Mouse (Mus musculus) kidney, postnatal 0 days (tissue): ENCODE measurements around the gene Gon4l. TPM values are rescaled to one million over a fixed set of nuclear protein-coding genes. Genes with fewer than 3 reads are reported as not detected.

Experiments
- ATAC-seq: fragments of 200-750 bp; cut with Nextera tagmentation; replicated peaks from 2 replicates; pipeline ENCODE4 v1.8.0; 2017; ENCODE audit warnings: low read depth, moderate number of reproducible peaks, moderate TSS enrichment, moderate library complexity; ENCODE audit not compliant: low FRiP score
- DNase-seq: peaks from one replicate; pipeline ENCODE4 v3.0.0-alpha.2; 2016; ENCODE audit warnings: low spot score
- H3K27ac ChIP-seq: fragments of 300-500 bp; sonication (generic); 2 replicates; pipeline ENCODE4 v1.5.1; 2014; ENCODE audit warnings: mild to moderate bottlenecking
- H3K27me3 ChIP-seq: fragments of 300-500 bp; sonication (generic); 2 replicates; pipeline ENCODE4 v1.6.1; 2014; ENCODE audit warnings: low read length, mixed read lengths; ENCODE audit not compliant: insufficient read depth
- H3K36me3 ChIP-seq: fragments of 300-500 bp; sonication (generic); 2 replicates; pipeline ENCODE4 v1.6.1; 2014; ENCODE audit warnings: low read length, mixed read lengths; ENCODE audit not compliant: insufficient read depth
- H3K4me1 ChIP-seq: fragments of 300-500 bp; sonication (generic); replicated peaks from 2 replicates; pipeline ENCODE4 v1.6.1; 2014; ENCODE audit warnings: antibody characterized with exemption, low read length, mixed read lengths; ENCODE audit not compliant: insufficient read depth
- H3K4me2 ChIP-seq: fragments of 300-500 bp; sonication (generic); 2 replicates; pipeline ENCODE4 v1.6.1; 2014; ENCODE audit warnings: mild to moderate bottlenecking, low read length, moderate library complexity, mixed read lengths
- H3K4me3 ChIP-seq: fragments of 300-500 bp; sonication (generic); replicated peaks from 2 replicates; pipeline ENCODE4 v1.5.1; 2014; ENCODE audit warnings: low read depth, low read length
- H3K9ac ChIP-seq: fragments of 300-500 bp; sonication (generic); 2 replicates; pipeline ENCODE4 v1.6.1; 2014; ENCODE audit warnings: low read depth, low read length
- H3K9me3 ChIP-seq: fragments of 300-500 bp; sonication (generic); replicated peaks from 2 replicates; pipeline ENCODE4 v1.6.1; 2016; ENCODE audit warnings: low read length, inconsistent platforms, mixed read lengths
- CTCF ChIP-seq: IDR thresholded peaks from 2 replicates; pipeline ENCODE4 v1.5.1; 2016; ENCODE audit warnings: antibody characterized with exemption, low read depth, mild to moderate bottlenecking, moderate library complexity
- WGBS: fragments of 180-500 bp; shearing (Covaris S2); extraction: QIAGEN DNeasy Blood & Tissue Kit; methylation state at CpG from one replicate; pipeline ENCODE4 v1.1.7; 2014; 5-methylcytosine and 5-hydroxymethylcytosine counted together
- polyA plus RNA-seq: library from polyadenylated mRNA; unstranded; fragments of >200 nt; fragmentation: Nextera tagmentation; extraction: Ambion mirVana; gene quantifications from 2 replicates; pipeline ENCODE4 v1.2.1, GENCODE M21; 2015

Gon4l gene
- polyA plus RNA-seq, 1 experiment from 2014 or later, result 6.0 TPM

DNA sequence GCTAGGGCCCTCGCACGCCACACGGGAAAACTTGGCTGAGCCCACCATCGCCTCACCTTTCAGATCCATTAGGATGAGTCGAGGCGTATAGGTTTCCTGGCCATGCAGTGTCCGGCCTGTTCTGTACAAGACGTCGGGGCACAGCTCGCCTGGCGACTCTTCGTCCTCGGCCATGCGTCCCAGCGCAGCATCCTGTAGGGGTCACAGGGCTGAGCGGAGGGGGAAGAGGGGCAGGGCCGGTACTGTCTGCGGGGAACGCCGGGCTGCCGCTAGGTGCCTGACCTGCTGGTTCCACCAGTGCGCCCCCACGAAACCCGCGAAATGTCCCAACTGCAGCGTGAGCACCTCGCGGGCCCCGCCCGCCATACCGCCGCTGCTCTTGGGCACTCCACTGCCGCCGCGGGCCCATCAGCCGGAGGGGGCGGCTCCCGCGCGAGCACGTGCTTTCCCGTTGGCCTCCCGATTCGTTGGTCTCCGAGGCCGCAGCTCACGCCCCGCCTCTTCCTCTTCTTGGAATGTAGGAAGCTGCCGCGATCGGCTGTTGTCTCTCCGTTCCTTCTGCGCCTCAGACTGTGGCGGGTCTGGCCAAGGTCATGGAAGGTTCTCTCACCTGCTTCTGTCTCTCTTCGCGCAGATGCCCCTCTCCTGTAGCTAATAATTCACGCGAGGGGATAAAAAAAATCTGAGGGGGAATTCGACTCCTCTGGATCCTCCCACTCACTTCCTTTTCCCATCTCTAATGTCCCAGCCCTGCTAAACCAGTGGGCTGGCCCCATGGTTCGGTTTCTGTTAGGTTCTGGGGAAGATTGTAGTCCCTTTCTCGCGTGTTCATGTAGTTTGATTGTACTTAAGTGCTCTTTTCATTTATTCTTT lies 78.7 kb downstream of the Gon4l start, which contains the start of gene Msto1:
Gene Msto1 (minus strand): TSS at position 489 of the 873 bp plus-strand sequence.
- no peaks in the 10 kb centered on the region for H3K9me3 ChIP-seq
- peak within 1 kb of the TSS; percentile 90 for H3K4me2 ChIP-seq
- peak within 1 kb of the TSS; percentile 72 for H3K4me3 ChIP-seq
- no peaks in the 10 kb centered on the region; the same call in 1 of the 2 replicates for H3K4me1 ChIP-seq
- H3K36me3 ChIP-seq, result peaks cover 33% of the 10 kb centered on the region
- peak within 1 kb of the TSS; percentile 75 for H3K9ac ChIP-seq
- ATAC-seq (peak; percentile 94), DNase-seq (peak; percentile 98)
- under 1% methylated on average over 62 of the region's 62 CpGs for WGBS
- H3K27ac ChIP-seq, result peak within 1 kb of the TSS; percentile 92
- no peaks in the 10 kb centered on the region for H3K27me3 ChIP-seq
- TF ChIP-seq CTCF, result 0 out of 2 replicates have a peak, but pooled peaks have one; percentile 6

DNA sequence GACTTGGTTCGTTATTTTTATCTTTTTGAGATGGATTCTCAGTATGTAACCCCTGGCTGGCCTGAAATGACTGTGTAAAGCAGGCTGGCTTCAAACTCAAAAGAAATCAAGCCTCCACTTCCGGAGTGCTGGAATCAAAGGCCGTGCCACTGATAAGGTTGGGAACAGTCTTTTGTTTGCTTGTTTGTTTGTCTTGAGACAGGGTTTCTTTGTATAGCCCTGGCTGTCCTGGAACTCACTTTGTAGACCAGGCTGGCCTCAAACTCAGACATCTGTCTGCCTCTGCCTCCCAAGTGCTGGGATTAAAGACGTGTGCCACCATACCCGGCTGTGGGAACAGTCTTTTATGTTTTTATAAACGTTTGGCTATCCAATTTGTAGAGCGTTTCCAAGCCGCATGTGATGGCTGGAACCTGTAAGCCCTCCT lies 79.4 kb downstream of the Gon4l start:
- H3K9me3 ChIP-seq, result no peaks in the 10 kb centered on the region
- H3K9ac ChIP-seq, result peak overlapping the region; percentile 75
- WGBS, result 22% methylated on average over 8 of the region's 8 CpGs
- TF ChIP-seq CTCF, result no peak
- peak overlapping the region; percentile 90 for H3K4me2 ChIP-seq
- H3K27me3 ChIP-seq, result no peaks in the 10 kb centered on the region
- peak overlapping the region; percentile 92 for H3K27ac ChIP-seq
- H3K4me3 ChIP-seq, result peak overlapping the region; percentile 72
- H3K36me3 ChIP-seq, result peaks cover 27% of the 10 kb centered on the region
- no peak for DNase-seq
- H3K4me1 ChIP-seq, result no peaks in the 10 kb centered on the region; the same call in 1 of the 2 replicates
- ATAC-seq, result no peak

DNA sequence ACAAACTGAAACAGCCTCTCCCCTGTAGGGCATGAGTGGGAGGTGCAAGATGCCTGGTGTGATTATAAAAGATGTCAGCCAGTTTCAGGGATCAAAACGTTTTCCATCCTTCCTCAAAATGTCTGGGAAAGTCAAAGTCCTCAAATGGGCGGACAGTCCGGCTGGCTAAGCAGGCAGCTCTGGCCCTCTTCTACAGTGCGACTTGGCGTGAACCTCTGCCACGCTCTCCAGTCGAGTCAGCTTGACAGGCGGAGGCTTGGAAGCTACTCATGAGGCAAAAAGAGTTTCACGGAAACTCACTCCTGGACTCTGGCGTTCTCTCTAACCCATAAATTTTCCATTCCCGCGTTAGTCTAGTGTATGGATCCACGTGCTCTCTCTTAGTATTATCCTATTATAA lies 84.0 kb downstream of the Gon4l start:
- ATAC-seq (no peak), DNase-seq (no peak)
- Histone ChIP-seq H3K9ac (no peak overlapping the region), H3K27me3 (no peaks in the 10 kb centered on the region), H3K4me3 (no peak overlapping the region), H3K9me3 (0 out of 2 replicates have a peak, but pooled peaks cover 3% of the 10 kb centered on the region), H3K36me3 (peaks cover 23% of the 10 kb centered on the region), H3K27ac (peak overlapping the region; percentile 58; the same call in 1 of the 2 replicates), H3K4me2 (no peak overlapping the region), H3K4me1 (no peaks in the 10 kb centered on the region; the same call in 1 of the 2 replicates)
- WGBS, result 47% methylated on average over 13 of the region's 13 CpGs
- TF ChIP-seq CTCF, result no peak

DNA sequence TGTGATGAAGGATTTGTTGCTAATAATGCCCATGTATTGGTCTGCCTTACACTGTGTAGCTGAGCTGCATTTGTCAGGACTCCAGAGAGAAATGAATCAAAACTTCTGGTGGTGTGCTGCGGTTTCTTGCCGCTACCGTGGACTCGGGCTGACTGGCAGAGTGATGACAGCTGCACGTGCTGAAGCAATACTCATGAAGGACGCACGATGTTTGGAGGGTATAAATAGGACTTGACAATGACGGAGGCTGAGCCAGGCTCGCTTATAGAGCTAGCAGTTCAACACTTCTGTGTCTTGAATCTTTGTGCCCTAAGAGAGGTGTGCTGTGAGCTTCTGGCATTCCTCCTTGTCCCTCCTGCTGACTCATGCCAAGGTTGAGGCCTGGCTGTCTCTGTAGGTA lies 86.4 kb downstream of the Gon4l start:
- ATAC-seq (no peak), DNase-seq (no peak)
- WGBS, result 96% methylated on average over 9 of the region's 9 CpGs
- Histone ChIP-seq H3K27me3 (no peaks in the 10 kb centered on the region), H3K27ac (no peak overlapping the region), H3K4me3 (no peak overlapping the region), H3K4me2 (no peak overlapping the region), H3K9me3 (0 out of 2 replicates have a peak, but pooled peaks cover 3% of the 10 kb centered on the region), H3K4me1 (no peaks in the 10 kb centered on the region), H3K9ac (no peak overlapping the region), H3K36me3 (peaks cover 37% of the 10 kb centered on the region)
- no peak for TF ChIP-seq CTCF

DNA sequence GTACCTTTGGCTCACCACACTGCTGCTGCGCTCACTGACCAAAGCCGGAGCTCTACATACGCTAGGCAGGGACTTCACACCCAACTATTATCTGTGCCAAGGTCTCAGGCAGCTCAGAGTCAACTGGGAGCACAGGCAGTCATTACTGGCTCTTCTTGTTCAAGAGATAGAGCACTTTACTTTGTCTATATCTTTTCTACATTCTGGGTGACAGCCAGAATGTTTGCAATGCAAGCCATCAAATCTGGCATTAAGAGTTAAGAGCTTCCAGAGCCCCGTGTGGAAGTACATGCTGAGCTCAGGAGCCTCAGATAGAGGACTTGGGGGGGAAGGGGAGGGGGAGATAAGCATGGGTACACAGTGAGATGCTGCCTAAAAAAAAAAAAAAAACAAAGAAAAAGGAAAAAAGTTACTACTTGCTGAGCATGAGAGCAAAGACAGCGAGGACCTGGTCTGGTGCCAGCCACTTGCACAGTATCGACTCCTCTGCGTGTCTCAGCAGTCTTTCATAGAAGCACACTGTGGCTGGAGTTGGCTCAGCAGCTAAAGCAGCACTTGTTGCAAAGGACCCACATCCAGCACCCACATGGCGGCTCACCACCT lies 89.1 kb downstream of the Gon4l start:
- Histone ChIP-seq H3K4me1 (no peaks in the 10 kb centered on the region), H3K36me3 (peaks cover 63% of the 10 kb centered on the region), H3K4me2 (no peak overlapping the region), H3K27ac (no peak overlapping the region), H3K27me3 (no peaks in the 10 kb centered on the region), H3K4me3 (no peak overlapping the region), H3K9me3 (0 out of 2 replicates have a peak, but pooled peaks cover 3% of the 10 kb centered on the region), H3K9ac (no peak overlapping the region)
- WGBS, result 87% methylated on average over 8 of the region's 8 CpGs
- DNase-seq (no peak), ATAC-seq (no peak)
- no peak for TF ChIP-seq CTCF

DNA sequence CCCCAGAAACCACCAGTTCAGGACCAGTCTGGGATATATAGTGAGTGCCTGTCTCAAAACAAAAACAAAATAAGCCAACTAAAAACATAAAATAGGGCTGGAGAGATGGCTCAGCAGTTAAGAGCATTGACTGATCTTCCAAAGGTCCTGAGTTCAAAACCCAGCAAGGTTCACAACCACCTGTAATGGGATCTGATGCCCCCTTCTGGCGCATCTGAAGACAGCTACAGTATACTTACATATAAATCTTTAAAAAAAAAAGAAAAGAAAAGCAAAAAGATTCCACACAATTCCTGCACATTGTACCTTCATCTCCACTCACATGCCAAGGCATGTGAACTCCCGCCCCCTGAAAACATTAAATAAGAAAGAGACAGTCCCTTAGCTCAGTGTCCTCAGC lies 90.6 kb downstream of the Gon4l start:
- TF ChIP-seq CTCF, result peak; percentile 18; the same call in 1 of the 2 replicates
- H3K4me2 ChIP-seq, result no peak overlapping the region
- no peaks in the 10 kb centered on the region for H3K4me1 ChIP-seq
- 0 out of 2 replicates have a peak, but pooled peaks cover 3% of the 10 kb centered on the region for H3K9me3 ChIP-seq
- no peak overlapping the region for H3K27ac ChIP-seq
- no peak overlapping the region for H3K9ac ChIP-seq
- WGBS, result 82% methylated on average over 2 of the region's 2 CpGs
- DNase-seq, result no peak
- no peak overlapping the region for H3K4me3 ChIP-seq
- H3K36me3 ChIP-seq, result peaks cover 76% of the 10 kb centered on the region
- no peak for ATAC-seq
- no peaks in the 10 kb centered on the region for H3K27me3 ChIP-seq
